ENCODE assay signal across 30 mouse cellular contexts in the genomic region with DNA sequence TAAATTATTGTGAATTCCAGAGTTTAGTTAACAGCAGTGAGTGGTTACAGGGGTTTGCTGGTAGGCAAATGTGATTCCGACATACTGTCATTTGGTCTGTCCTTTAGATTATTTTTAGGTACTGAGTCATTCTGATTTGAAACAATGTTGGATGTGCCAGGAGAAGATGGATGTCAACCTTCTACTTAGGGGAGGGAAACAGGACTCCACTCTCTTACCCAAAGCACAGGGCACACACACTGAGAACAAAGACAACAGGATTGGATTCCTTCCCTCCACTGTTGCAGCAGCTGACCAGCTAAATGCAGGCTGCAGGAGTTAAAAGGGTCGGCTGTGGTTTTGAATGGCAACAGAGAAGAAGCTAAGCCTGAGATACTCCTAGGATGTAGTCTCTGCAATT.
DNase-seq lines count a peak whose midpoint lies in the region; ATAC-seq and TF ChIP-seq lines count a peak whose summit lies in the region.
"Had no signal": no experiment of that assay in that cellular context is flagged by ENCODE, and none has a peak within 500 bp of the region (broad histone marks: within the 10 kb centered on the region; RNA-seq: fewer than 3 reads in every experiment).

No protein-coding gene starts in this region.

- no peak overlapping the region for H3K4me3 ChIP-seq in heart, adult 2 months
- H3K4me3 ChIP-seq in heart, embryonic 14.5 days (ENCODE audit: control insufficient read depth in 1 of 2, insufficient read depth in 1 of 2, low read depth in 1 of 2, low read length in 2 of 2) = no peak overlapping the region
- H3K4me3 ChIP-seq: embryonic facial prominence, embryonic 10.5 days; embryonic facial prominence, embryonic 13.5 days; erythroblast, embryonic 14.5 days; forebrain, embryonic 12.5 days; forebrain, embryonic 15.5 days; hindbrain, embryonic 12.5 days; hindbrain, embryonic 15.5 days; kidney, embryonic 15.5 days had no signal

- no peak for TF ChIP-seq EP300 in heart, adult 2 months (IDR thresholded peaks at IDR 0.05; ENCODE audit: insufficient read depth, low read depth, low read length)

- H3K4me1 ChIP-seq in heart, adult 2 months (ENCODE audit: control insufficient read depth, insufficient read depth, low read length) = peaks cover 3% of the 10 kb centered on the region; the same call in 1 of the 2 replicates
- H3K4me1 ChIP-seq in heart, embryonic 14.5 days (ENCODE audit: control insufficient read depth in 2 of 2, insufficient read depth in 2 of 2, low read length in 2 of 2) = peaks cover 4 to 6% of the 10 kb centered on the region in 2 experiments
- H3K4me1 ChIP-seq: embryonic facial prominence, embryonic 10.5 days; embryonic facial prominence, embryonic 13.5 days; forebrain, embryonic 12.5 days; forebrain, embryonic 15.5 days; hindbrain, embryonic 12.5 days; hindbrain, embryonic 15.5 days; kidney, embryonic 15.5 days had no signal

- intact Hi-C loops in heart, adult 2 months (cut with DNase I) = no loop called here
- intact Hi-C loops in heart, postnatal 14 days (cut with DNase I) = no loop called here

- DNase-seq in adrenal gland, adult (ENCODE audit: inconsistent age in 2 of 2, low spot score in 1 of 2) = peak; percentile 6 to 61
- DNase-seq in adrenal gland, adult 18-20 months (ENCODE audit: low spot score in 2 of 2) = no peak
- DNase-seq in heart, adult 2 months = no peak
- no peak for DNase-seq in heart, postnatal 14 days
- no peak for DNase-seq in heart, postnatal 4 days
- DNase-seq in 3T3-L1 (ENCODE audit: low read depth, low spot score) = peak; percentile 56
- no peak for DNase-seq in cerebellum, postnatal 36 days
- DNase-seq: adrenal gland, postnatal 10 days; B cell, adult 2 months; cerebellum, adult 11 months; cerebellum, adult 2 months; cerebellum, adult 9-11 months; cerebellum, postnatal 25 days; embryo, embryonic 11 days; gastrocnemius, postnatal 10 days; heart, postnatal 10 days; kidney, adult 2 months had no signal

- no peak overlapping the region for H3K4me2 ChIP-seq in heart, embryonic 14.5 days (ENCODE audit: low read length)
- H3K4me2 ChIP-seq: embryonic facial prominence, embryonic 13.5 days; forebrain, embryonic 12.5 days; forebrain, embryonic 15.5 days; hindbrain, embryonic 12.5 days; hindbrain, embryonic 15.5 days; kidney, embryonic 15.5 days had no signal

- peak overlapping the region; percentile 49 for H3K27ac ChIP-seq in heart, adult 2 months
- peak overlapping the region; percentile 25 to 48; a peak in 2 of 4 replicates for H3K27ac ChIP-seq in heart, embryonic 14.5 days (replicated peaks in 1 of 2; ENCODE audit: control insufficient read depth in 1 of 2, insufficient read depth in 1 of 2, low read depth in 2 of 2, low read length in 2 of 2)
- H3K27ac ChIP-seq: embryonic facial prominence, embryonic 10.5 days; embryonic facial prominence, embryonic 13.5 days; forebrain, embryonic 12.5 days; forebrain, embryonic 15.5 days; hindbrain, embryonic 12.5 days; hindbrain, embryonic 15.5 days; kidney, embryonic 15.5 days had no signal

- H3K79me2 ChIP-seq in heart, adult 2 months (replicated peaks; ENCODE audit: control insufficient read depth, insufficient read depth, low read length) = no peaks in the 10 kb centered on the region

- WGBS in heart, adult 2 months = 43% methylated on average over 2 of the region's 2 CpGs
- 23% methylated on average over 2 of the region's 2 CpGs for WGBS in heart, embryonic 14.5 days

- H3K9ac ChIP-seq in heart, adult 2 months (ENCODE audit: low read depth, low read length) = no peak overlapping the region
- H3K9ac ChIP-seq in heart, embryonic 14.5 days (ENCODE audit: low read length) = no peak overlapping the region
- H3K9ac ChIP-seq: embryonic facial prominence, embryonic 13.5 days; forebrain, embryonic 12.5 days; forebrain, embryonic 15.5 days; hindbrain, embryonic 12.5 days; hindbrain, embryonic 15.5 days; kidney, embryonic 15.5 days had no signal

- H3K9me3 ChIP-seq in heart, embryonic 14.5 days (ENCODE audit: control insufficient read depth, low read length) = no peaks in the 10 kb centered on the region; the same call in 1 of the 2 replicates
- H3K9me3 ChIP-seq: embryonic facial prominence, embryonic 10.5 days; embryonic facial prominence, embryonic 13.5 days; forebrain, embryonic 12.5 days; forebrain, embryonic 15.5 days; G1E; hindbrain, embryonic 12.5 days; hindbrain, embryonic 15.5 days; kidney, embryonic 15.5 days had no signal

- no peaks in the 10 kb centered on the region for H3K27me3 ChIP-seq in heart, adult 2 months (ENCODE audit: control insufficient read depth, insufficient read depth, low read length)
- no peaks in the 10 kb centered on the region for H3K27me3 ChIP-seq in heart, embryonic 14.5 days (ENCODE audit: control insufficient read depth, insufficient read depth, low read length)
- H3K27me3 ChIP-seq: CH12.LX; embryonic facial prominence, embryonic 13.5 days; forebrain, embryonic 12.5 days; forebrain, embryonic 15.5 days; hindbrain, embryonic 12.5 days; hindbrain, embryonic 15.5 days; kidney, embryonic 15.5 days had no signal

- ATAC-seq in heart, embryonic 14.5 days (ENCODE audit: insufficient number of reproducible peaks, insufficient read depth, low FRiP score, low read depth) = no peak
- ATAC-seq: forebrain, embryonic 15.5 days; intestine, postnatal 0 days; Patski had no signal

- no peak for TF ChIP-seq POLR2A in heart, adult 2 months (IDR thresholded peaks at IDR 0.05; ENCODE audit: insufficient read depth, low read depth, low read length)

- peaks cover 2% of the 10 kb centered on the region; the same call in 1 of the 2 replicates for H3K36me3 ChIP-seq in heart, adult 2 months (ENCODE audit: control insufficient read depth, insufficient read depth, low read length)
- H3K36me3 ChIP-seq in heart, embryonic 14.5 days (ENCODE audit: control insufficient read depth, insufficient read depth, low read length) = no peaks in the 10 kb centered on the region
- H3K36me3 ChIP-seq: embryonic facial prominence, embryonic 10.5 days; embryonic facial prominence, embryonic 13.5 days; forebrain, embryonic 12.5 days; forebrain, embryonic 15.5 days; G1E; hindbrain, embryonic 12.5 days; hindbrain, embryonic 15.5 days; kidney, embryonic 15.5 days had no signal

- TF ChIP-seq CTCF in heart, adult 2 months (IDR thresholded peaks at IDR 0.05) = no peak

Comparison
In these comparisons a context has a peak if more than half of its experiments do, and no peak if none do; other contexts are left out.
1. DNase-seq: peak in adrenal gland, adult (2 of 2) and 3T3-L1 (single experiment); none in adrenal gland, adult 18-20 months (0 of 2), heart, adult 2 months (0 of 2), heart, postnatal 14 days (0 of 2), heart, postnatal 4 days (single experiment) and cerebellum, postnatal 36 days (0 of 2).